Mouse (Mus musculus) v-Abl transformed pro-B cells (cell line): ENCODE results near the gene Krt6a.
"Not testable (repeated sequence)": the region's sequence is repeated elsewhere in the genome, so short reads cannot be mapped to it uniquely, and the experiment has no call there.

Experiments used
- in situ Hi-C, 2 experiments: fragments of 400-800 bp; cut with MboI; formaldehyde crosslinking; loops; one replicate each; pipeline ENCODE4 v1.15.1; 2025; ENCODE audit not compliant: unreplicated experiment in 2 of 2

Krt6a gene

DNA sequence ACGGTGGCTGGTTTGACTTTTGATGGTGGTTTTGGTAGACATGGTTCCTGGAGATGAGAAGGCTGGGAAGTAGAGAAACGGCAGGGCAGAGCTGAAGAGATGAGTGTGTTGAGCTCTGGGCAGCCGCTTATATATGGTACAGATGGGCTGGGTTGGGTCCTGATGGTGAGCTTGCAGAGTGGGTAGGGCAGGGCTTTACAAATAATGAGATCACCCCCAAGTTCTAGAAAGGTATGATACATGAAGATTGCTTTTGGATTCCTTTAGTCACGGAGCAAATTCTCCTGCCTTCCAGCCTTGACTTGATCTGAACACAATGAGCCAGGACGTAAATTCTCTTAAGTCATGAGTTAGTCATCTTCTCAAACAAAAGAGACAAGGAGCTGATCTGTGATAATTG lies at the start of gene Krt6a:
Gene Krt6a (minus strand): TSS at position 101 of the 400 bp plus-strand sequence.
- in situ Hi-C loops: no loop called here

DNA sequence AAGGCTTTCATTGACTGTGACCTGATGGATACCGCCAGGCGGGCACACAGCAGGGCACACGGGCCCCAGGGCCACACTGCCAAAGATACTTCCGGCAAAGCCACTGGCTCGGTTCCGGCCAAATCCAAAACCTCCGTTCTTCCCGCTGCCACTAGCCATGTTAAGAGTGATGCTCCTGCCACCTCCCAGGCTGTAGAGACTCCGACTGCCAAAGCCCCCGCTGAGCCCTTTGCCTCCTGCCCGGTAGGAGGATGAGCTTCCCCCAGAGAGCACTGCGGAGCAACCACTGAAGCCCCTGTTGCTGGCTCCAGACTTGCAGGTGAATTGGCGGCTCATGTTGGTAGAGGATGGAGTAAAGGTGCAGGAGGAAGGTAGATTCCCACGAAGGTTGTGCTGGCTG lies 48.6 kb upstream of the Krt6a start, which contains the start of gene Krt71:
Gene Krt71 (minus strand): TSS at position 399 of the 400 bp plus-strand sequence.
- in situ Hi-C loops: no loop called here

DNA sequence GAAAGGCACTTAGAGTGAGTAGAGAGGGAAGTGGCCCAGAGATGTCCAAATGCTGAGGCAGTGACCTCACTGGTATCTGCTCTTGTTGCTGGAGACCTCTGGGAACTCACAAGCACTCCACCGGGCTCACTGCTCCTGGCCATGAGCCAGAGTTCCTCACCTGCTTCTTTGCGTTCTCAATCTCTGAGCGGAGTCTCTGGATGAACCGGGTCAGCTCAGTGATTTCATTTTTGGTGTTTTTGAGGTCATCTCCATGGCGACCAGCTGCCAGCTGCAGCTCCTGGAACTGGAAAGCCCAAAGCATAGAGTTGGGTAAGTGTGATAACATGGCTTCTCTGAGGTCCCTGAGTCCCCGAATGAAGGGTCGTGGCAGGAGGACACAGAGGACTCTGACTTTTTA lies 43.7 kb upstream of the Krt6a start:
- in situ Hi-C loops: no loop called here

DNA sequence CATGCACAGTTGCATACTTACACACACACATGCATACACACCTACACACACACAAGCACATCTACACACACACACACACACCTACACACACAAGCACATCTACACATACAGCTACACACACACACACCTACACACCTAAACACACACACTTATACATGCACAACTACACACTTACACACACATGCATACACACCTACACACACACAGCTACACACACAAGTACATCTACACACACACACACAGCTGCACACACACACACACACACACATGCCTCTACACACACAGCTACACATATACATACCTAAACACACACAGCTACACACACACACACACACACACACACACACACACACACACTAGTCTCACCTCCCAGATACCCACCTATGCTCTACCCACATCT lies 36.5 kb upstream of the Krt6a start:
- in situ Hi-C loops: no loop called here

DNA sequence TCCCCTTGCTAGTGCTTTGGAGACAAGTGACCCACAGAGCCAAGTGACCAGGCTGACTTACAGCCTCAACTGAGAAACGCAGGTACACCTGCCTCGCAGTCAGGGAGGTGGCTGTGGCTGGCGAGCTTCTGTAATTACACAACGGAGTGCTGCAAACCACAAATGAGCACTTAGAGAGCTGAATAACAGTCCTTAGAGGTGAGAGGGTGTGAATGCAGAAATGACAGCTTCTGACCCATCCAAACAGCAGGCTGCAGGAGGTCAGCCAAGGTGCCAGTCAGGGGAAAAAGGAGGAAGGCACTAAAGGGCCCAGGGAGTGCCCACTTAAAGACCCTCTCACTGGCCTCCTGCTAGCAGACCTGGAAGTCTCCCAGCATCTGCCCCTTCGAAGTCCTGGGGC lies 30.6 kb upstream of the Krt6a start:
- in situ Hi-C loops: no loop called here

DNA sequence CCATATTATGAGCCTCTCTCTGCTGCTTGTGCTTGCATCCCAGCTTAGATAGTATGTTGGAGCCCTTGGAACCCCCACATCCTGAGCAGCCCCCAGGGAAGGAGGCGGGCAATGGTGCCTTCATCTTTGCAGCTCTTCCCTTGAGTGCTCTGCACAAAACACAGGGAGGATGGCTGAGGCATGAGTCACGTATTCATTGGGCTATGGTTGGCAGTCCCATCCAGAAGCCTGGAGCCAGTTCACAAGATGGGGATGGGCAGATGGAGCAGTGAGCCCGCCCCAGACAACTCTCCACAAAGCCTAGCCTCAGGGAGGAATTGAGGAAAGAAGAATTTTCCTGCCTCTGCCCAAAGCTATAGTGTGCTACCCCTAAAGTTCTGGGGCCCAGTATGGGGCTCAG lies 21.7 kb upstream of the Krt6a start:
- in situ Hi-C loops: no loop called here

DNA sequence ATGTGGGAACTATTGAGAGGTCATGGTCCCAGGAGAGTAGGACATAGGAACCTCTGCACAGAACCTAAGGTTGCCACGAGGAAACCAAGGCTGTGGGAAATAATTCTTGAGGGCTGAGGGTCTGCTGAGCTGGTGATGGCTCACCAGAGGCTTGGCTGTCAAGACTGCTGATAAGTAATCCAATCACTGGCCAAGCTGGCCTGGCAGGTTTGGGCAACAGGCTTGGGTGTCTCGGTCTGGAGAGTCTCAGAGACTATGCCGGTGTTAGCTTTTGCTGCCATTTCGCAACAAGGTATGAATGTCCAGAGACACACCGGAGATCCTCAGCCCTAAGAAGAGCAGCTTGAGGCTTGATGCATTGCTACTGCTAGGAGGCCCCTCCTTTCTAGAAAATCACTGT lies 20.2 kb upstream of the Krt6a start:
- in situ Hi-C loops: no loop called here

DNA sequence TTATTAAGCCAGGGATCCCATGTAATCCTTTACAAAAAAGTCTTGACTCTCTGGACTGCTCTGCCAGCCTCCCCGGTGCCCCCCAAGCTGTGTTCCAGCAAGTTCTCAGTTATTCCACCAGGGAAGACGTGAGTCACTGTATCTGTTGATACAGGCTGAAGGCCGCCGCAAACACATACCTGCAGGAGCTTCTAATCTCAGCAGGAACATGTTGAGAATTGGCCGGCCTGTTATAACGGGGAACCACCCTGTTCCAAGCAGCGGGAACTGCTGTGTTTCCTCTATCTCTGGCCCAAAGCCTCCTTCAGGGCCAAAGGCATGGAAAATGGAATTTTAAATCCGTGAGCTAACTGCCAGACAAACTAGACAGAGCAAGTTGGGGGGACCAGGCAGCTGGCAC lies 19.6 kb upstream of the Krt6a start:
- in situ Hi-C loops: no loop called here

DNA sequence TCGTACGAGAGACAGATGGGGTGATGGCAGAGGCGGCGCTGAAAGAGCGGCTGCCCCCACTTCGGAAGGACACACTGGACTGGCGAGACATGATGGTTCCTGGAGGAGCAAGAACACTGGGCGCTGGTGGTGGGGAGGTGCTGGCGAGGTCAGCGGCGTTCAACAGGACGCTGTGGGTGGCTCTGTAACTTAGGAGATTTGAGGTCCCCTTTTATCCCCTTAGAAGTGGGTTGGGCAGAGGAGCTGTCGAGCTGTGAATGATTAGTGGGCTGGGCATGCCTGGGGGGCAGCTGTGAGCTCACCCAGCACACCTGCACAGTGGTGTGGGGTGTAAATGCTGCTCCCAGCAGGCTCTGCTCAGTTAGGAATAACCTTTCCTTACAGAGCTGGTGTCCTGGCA lies 18.6 kb upstream of the Krt6a start, which contains the start of gene Krt5:
Gene Krt5 (minus strand): TSS at position 179 of the 400 bp plus-strand sequence.
- in situ Hi-C loops: no loop called here

DNA sequence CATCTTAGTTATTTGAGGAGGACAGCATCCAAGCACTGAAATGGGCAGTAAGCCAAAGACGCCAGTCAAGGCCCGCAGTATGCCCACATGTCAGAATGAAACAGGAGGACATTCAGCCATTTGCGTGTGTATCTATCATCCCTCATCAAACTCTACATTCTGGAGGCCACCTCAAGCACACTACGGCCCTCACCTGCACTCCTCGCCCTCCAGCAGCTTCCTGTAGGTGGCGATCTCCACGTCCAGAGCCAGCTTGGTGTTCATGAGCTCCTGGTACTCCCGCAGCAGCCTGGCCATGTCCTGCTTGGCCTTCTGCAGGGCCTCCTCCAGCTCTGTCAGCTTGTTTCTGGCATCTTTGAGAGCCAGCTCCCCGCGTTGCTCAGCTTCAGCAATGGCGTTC lies 14.6 kb upstream of the Krt6a start:
- in situ Hi-C loops: no loop called here

DNA sequence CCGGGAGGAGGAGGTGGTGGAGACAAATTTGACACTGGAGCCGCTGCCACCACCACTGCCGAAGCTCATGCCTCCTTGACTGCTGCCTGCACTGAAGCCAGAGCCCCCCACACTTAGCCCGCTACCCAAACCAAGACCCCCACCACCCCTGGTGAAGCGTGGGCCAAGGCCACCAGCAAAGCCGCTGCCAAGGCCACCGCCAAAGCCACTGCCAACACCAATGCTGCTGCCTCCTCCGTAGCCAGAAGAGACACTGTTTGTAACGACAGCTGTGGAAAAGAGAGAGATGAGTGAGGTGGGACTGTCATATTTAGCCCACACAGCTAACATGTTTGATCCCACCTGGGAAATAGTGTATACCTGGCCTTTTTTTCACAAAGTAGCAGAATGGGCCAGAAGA lies 13.3 kb upstream of the Krt6a start:
- in situ Hi-C loops: no loop called here

DNA sequence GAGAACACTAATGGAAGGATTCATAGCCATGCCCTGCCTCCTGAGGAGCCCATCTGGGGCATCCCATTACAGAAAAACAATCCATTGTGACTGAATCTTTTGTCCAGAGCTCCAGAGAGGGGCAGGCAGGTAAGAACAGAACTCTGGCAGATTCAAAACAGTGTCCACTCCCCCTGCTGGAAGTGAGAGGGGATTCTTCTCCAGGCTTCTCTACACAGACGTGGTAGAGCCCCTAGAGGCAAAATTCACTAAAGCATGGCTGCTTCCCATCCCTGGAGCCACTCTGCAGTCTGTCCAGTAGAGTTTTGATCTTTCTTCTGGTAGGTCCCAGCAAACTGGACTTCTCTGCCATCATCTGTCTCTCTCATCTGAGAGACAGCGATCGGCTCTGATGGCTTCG lies 10.0 kb upstream of the Krt6a start:
- in situ Hi-C loops: no loop called here

DNA sequence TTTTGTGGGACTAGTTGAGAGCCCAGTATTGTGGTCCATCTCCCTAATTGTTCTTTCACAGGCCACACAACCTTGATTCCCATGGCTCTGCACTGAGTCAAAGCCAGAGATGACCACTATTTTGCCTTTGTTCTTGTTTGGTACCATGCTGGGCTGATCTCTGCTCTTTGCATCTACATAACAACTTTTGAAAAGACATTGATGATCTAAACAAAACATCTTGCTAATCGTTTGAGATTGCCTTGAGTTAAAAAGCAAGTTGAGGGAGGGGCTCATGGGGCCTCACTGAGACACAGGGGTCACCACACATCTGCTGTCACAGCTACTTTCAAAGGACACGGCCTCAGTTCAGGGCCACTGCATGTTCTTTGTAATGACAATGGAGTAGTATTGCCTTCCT lies 8.3 kb upstream of the Krt6a start:
- in situ Hi-C loops: no loop called here

DNA sequence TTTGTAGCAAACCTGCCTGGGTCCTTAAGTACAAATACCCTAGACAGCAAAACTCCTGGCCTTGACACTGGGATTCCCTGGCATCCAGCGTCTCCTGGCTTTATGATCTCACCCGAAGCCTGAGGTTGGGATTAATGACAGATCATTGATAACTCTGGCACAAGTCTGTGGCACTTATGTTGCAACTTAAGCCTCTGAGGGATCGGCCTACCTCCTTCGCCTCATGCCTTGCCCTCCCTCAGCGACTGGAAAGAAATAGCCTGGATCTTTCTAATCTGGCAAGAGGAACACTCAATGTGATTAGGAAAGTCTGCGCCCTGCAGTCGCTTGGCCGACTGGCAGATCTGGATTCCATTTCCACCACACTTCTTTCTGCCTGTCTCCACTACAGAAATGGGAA lies 5.8 kb upstream of the Krt6a start:
- in situ Hi-C loops: no loop called here

DNA sequence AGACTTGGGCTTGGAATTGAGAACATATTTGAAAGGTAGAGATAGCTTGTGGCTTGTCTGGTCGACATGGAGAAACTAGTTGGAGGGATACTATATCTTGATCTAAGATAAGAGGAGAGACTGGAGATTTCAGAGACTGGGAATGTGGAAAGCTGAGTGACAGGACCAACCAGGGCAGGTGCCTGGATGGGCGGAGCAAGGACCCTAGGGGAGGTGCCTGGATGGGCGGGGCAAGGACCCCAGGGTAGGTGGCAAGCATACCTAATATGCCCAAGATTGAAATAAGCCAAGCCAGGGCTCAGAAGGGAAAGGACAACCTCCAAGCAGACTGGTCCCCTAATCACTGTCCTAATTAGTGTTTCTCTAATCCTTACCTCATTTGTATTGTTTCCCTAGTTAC lies 5.1 kb upstream of the Krt6a start:
- in situ Hi-C loops: no loop called here

DNA sequence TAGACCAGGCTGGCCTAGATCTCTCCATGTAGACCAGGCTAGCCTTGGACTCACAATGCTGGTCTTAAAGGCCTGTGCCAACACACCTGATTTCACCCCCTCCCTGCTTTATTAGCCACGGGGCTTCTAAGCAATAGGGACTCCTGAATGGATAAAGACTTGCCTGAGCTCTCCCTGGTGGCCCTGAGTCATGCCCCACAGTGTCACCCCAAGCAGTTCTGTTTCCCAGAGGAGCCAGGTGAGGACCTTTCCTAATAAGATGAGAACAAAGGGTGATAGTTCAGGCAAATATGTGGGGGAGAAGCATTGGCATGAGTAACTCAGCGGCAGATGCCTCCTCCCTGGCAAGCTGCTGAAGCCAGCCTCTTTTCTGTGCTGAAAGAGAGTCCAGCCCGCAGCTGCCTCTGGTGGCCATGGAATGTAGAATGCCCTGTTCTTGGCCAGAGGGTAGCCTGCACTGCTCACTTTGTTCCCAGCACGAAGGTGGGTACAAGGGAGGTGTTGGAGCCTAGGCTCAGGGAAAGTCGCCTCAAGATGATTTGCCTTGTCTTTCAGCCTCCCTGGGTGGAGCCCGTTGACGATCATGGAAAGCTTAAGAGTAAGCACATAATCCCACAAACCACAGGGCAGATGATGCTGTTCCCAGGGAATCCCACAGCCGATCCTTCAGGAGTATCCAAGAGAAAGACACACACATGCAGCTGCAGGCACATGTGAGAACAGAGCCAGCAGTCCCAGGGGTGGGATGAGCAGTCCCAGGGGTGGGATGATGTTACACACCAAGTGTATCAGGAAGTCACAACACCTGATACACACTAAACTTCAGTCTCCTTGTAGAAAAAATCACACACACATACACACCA lies 3.5 kb upstream of the Krt6a start:
- in situ Hi-C loops: no loop called here

DNA sequence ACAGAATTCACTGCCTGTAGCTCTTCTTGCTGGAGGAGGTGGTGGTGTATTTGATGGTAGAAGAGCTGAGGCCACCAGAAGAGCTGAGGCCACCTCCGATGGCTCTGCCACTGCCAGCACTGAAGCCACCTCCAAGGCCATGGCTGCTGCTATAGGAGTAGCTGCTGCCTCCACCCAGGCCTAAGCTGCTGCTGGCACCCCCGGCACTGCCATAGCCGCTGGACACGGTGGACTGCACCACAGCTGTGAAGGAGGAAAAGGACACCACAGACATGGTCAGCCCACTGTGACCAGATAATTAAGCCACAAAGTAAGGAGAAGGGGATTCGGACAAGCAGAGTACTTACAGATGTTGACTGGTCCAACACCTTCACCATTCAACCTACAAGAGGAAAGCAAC lies 3.6 kb downstream of the Krt6a start:
- in situ Hi-C loops: not testable (repeated sequence)

DNA sequence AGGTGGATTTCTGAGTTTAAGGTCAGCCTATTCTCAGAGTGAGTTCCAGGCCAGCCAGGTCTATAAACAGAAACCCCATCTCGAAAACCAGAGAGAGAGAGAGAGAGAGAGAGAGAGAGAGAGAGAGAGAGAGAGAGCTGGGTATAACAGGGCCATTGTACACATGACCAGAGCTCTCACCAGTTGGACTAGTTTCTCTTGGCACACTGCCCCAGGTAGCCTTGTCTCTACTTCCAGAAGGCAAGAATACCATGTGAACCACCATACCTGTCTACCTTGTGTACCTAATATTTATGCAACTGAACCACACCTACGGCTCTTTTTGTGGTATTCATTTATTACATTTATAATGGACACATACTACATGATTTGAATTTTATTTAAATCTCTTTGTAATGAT lies 5.9 kb downstream of the Krt6a start:
- in situ Hi-C loops: no loop called here

DNA sequence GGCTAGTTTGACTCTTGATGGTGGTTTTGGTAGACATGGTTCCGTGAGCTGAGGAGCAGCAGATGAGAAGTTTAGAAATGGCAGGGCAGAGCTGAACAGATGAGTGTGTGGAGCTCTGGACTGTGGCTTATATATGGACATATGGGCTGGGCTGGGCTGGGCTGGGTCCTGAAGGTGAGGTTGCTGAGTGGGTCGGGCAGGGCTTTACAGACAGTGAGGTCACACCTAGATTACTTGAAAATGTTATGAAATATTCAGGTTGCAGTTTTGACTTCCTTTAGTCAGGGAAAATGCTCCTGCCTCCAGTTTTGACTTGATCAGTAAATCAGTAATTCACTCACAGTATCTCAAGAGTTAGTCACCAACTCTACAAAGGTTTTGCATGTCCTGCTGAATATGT lies 13.9 kb downstream of the Krt6a start, which contains the start of gene Krt6b:
Gene Krt6b (minus strand): TSS at position 101 of the 400 bp plus-strand sequence.
- in situ Hi-C loops: no loop called here

DNA sequence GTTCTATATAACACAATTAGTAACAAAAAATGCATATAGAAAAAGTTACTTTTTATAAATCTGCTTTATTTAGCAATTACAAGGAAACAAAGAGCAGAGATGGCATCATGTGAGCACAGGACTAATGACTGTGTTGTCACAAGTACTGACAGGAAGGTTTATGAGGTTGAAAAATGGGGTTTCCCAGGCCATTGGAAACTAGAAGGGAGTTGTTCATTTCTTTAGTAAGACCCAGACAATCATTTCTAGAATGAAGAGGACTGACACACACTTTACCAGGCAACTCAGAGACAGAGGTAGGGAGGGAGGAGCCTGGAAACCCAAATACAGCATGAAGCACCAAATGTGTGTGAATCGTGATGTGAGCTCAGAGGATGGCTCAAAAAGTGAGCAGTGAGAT lies 18.1 kb downstream of the Krt6a start:
- in situ Hi-C loops: no loop called here

DNA sequence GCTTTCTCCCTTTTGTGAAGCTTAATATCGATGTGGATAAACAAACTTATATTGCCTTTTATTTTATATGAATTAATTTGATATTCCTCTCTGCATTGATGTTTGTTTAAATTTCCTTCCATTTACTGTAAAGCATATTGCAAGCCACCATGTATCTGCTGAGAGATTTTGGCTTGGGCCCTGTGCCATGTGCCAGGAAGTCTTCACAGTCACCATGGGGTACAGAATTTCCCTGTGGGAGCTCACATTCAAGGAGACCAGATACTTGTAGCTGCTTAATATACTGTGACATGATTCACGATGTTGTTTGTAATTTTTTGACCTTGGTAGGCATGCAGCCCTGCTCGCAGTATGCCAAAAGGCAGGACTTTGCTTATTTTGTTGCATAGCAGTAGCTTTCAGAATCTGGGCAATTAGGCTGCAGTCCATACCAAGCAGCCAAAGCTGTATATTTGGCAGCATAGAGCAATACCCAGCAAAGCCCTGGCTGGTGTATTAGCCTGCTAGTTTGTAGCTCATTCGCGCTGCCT lies 41.3 kb downstream of the Krt6a start:
- in situ Hi-C loops: no loop called here

DNA sequence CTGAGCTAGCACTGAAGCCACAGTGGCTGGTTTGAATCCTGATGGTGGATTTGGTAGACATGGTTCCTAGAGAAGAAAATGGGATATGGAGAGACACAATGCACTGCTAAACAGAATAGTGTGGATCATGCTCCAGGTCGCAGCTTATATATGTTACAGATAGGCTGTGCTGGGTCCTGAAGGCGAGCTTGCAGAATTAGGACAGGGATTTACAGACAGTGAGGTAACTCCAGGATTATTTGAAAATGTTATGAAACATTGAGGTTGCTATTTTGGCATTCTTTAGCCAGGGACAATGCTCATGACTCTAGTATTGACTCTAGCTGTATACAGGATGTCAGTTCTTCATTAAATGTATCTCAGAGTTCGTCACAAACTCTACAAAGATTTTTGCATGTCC lies 46.8 kb downstream of the Krt6a start, which contains the start of gene Gm5478:
Gene Gm5478 (minus strand): TSS at position 101 of the 400 bp plus-strand sequence.
- in situ Hi-C loops: no loop called here
